Mouse (Mus musculus): ENCODE measurements around the gene Uqcr10.

Gene Uqcr10

DNA sequence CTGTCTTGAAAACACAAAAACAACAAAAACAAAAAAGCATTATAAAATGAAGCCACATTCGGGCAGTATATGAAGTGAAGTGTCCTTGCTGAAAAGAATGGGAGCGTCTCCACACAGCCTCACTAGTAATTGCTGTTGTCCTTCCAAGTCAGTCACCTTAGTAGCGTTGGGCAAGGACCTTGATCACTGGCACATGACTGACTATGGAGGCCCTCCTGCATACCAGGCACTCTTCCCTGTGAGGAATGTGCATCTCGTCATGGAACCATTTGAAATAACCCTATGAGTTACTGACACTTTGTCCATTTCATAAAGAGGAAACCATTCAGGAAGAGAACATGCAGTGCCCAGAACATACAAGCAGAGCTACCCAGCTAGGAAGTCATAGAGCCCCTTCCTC, 32.4 kb downstream of the Uqcr10 start:
- no peak for DNase-seq

- no peak for DNase-seq
Observed at GRCm38 (mm10) chr11:4662496-4662878, 41.7 kb downstream of the Uqcr10 start.

DNA sequence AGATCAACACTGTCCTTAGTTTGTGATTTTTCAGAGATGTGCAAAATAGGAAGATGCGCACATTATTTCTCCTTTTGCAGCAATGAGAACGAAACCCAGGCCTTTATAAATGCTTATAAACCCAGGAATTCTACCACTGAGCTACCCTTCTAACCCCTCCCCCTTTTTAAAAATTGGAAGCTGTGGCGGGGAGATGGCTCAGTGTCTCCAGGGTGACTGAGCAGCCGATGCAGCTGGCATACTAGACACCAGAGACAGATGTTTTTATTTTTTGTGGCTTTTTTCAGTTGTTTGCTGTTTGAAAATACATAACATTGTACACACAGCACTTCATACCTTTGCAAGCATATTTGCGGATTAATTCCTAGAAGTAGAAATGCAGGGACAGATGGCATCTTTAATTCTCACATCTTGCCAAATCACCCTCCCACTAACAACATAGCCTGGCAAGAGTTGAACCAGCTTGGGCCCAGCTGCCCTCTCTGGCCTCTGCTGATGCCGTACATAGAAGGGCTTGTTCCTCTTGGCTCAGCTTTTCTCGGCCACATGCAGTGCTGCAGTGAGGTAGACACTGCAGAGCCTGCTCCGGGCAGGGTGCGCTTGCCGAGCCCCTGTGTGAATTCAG, 42.2 kb downstream of the Uqcr10 start:
- DNase-seq = peak; percentile 54

DNA sequence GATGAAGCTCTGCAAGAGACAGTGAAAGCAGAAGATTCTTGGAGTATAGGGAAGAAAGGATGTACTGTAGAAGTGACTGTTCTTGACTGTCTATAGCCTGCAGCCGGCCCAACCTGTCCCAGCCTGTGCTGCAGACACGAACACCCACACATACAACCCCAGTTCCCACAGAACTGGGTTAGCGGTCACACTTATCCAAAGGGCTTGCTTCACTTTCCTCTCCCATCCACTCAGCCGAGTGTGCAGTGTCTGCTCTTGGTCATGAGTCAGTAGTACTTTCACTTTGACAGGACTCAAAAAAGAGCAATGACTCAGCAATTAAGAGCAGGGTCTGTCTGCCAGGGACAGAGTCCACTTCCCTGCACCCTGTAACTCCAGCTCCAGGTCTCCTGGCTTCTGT, 42.8 kb downstream of the Uqcr10 start:
- DNase-seq = no peak

DNA sequence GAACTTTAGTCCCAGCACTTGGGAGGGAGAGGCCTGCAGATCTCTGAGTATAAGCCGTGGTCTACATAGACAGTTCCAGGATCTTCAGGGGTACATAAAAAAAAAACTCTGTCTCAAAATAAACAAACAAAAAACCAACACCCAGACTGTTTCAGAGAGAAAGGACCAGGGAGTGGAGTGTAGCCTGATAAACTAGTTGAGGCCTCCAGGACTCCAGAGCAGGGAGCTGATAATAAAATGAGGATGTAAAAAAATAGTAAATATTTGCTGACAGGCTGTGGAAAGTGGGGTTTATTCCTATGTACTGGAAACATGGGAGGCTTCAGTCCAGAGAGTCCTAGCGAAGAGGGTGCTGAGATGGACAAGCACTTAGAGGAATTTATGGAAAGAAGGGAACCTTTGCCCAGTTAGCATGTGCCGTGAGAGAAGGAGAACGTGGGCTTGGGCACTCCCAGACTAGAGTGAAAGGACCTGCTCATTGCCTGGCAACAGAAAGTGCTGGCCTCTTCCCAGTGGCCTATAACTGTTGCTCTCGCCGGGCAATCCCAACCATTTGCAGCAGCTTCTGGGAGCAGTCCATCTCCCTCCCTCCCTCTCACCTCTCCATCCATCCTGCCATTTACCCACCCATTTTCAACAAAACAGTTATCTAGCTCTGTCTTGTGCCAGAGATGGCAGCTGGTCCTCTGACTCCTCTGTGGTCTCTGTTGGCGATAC, 43.7 kb downstream of the Uqcr10 start:
- DNase-seq = no peak

DNA sequence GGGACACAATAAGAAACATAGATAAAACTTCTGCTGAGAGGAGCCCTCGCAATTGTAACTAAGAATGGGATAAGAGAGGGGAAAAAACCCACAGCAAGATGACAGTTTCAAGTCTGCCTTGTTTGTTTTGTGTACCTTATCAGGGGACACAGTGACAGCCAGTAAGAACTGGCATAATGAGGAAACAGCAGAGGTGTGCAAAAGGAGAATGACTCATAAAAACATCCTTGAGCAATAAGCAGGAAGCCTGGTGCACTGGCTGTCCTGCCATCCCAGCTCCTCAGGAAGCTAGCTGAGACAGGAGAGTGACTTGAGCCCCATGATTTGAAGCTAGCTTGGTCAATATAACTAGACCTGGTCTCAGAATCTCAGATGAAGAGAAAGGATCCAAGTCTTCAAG, 44.3 kb downstream of the Uqcr10 start:
- no peak for DNase-seq
